Mouse (Mus musculus): Measurements from ENCODE around the gene Gpr19. TPM values are rescaled to one million over a fixed set of nuclear protein-coding genes. Genes with fewer than 3 reads are reported as not detected.
A peak's percentile ranks its signal among the peaks of the same experiment; 100 is the strongest.

Gpr19 gene
- total RNA-seq, 2 experiments from 2014 or later: 3.2 to 4.0 TPM

DNA sequence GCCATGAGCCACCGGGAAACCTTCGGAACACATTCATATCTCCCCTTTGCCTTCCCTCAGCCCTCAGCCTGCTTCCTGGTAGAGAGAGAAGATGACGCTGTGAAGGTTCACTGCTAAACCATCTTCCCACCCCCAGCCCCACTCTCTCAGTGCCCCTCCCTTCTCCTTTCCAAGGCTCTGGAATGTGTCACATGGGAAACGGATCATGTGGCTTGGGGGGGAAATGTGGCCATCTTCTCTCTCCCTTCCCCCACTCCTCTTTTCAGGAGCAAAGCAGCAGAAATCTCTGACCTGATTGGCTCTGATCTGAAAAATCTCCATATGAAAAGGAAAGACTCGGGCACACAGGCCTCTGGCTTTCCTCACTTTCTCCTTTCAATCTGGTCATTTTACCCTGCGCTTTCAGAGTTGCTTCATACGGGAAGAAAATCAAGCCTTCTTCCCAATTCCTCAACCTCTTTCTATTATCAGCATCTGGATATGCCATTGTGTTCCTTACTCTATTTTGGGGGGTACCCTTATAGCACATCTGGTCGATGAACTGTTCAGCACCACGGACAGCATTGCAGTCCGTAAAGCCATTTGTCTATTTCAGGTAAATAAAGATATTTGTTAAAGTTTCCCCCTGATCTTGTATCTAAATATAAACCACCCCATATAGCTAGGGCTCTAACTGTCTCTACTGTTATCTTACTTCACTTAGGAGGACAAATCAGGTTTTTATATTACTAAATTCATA lies 10.5 kb downstream of the Gpr19 start:
- DNase-seq: no peak

DNA sequence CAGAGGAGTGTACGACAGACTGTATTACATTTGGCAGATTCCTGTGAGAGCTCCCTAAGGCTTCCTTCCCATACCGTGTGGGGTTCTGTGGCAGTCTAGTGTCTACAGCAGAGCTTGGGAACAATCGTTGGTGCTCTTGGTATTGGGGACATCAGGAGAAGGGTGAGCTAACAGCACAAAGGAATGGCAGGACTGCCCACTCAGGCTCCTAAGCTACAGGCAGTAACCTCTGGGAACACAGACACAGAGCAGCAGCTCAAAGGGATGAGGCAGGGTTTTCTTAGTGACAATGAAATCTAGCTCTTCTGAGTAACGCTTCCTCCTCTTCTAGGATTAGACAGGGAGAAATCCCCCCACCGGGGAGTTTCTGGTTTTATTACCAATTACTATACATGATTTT lies 11.4 kb downstream of the Gpr19 start:
- DNase-seq: no peak

DNA sequence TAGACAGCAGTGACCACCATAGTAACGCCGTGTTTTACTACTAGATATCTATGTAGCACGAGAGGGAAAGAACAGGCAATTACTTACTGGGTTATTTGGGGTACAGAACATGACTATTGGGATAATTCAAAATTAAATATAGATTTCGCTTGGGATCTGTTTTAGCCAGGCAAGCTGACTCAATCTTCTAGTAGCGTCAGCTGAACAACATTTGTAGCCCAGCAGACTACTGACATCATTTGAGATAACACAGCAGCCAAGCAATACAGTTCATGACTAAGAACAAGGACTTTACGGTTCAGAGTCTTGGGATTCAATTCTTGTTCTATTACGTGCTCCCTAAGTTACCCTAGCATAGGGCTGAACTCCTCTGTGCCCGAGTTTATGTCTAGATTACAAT lies 11.9 kb downstream of the Gpr19 start:
- DNase-seq: no peak

DNA sequence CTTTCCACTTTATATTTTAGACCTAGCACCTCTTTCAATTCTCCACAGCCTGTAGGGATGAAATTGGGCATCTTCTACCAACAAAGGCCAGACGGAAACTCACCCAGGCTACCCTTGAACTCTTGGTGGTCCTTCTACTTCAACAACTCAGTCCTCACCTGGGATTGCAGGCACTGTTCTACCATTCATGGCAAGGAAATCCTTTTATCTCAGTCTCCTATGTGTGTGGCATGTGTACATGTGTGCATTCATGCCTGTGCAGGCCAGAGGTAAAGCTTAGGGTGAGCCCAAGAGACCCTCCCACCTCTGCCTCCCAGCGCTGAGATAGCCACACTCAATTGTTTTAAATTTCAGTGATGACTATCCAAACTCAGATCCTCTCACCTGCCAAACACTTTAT lies 12.9 kb downstream of the Gpr19 start:
- DNase-seq: no peak

DNA sequence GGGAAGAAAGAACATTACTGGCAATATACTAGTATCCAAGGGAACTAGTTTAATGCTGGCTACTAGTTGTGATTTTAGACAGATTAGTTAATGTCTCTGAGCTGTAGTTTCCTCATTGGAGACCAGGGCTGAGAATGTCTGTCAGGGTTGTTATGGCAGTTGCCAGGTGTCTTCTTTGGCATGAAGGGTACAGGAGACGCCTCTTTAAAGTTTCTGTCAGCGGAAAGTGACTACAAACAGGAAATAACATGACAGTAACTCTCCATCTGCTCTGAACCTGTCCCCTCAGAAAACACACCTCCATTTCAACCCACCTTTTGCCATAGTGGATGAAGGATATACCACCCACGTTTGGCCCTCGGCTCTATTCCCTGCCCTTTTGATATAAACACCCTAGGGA lies 14.7 kb downstream of the Gpr19 start:
- DNase-seq: no peak

DNA sequence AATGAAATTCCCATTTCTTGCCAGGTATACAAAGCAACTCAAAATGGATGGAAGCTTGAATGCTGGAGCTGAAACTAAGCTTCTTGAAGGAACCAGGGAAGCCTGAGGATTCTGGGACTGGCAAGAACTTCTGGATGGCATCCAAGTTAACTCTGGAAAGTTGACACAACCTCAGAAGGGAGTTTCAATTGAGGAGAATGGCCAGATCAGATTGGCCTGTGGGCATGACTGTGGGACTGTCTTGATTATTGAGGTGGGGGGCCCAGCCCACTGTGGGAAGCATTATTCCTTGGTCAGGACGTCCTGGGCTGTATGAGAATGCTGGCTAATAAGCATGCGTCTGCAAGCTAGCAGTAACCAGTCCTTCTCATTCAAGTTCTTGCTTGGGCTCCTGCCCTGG lies 18.3 kb downstream of the Gpr19 start:
- no peak for DNase-seq

DNA sequence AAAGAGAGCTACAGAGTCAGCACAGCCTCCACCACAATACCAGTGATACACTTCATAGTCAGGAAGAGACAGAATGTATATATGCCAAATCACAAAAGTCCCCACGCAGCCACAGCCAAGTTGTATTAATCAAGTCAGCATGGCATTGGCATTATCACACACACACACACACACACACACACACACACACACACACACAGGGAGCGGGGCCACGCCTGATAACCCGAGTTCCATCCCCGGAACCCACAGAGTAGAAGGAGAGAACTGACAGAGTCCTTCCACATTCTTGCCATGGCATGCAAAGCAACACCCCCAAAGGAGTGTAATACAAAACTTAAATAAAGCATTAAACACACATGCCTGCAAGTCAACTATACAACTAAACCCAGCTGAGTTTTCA lies 18.8 kb downstream of the Gpr19 start:
- no peak for DNase-seq

DNA sequence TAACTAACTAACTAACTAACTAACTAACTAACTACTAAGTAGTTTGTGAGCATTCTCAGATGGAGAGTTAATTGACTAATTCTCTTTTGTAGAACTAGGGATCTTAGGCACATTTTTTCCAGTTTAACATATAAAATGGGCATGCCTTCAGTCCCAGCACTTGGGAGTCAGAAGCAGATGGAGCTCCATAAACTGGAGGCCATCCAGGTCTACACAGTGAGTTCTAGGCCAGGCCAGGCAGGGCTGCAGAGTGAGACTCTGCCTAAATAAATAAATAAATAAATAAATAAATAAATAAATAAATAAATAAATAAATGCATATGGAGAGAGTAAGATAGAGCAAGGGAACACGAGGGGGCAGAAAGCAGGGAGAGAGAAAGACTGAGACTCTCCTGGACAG lies 20.5 kb downstream of the Gpr19 start:
- DNase-seq: no peak

DNA sequence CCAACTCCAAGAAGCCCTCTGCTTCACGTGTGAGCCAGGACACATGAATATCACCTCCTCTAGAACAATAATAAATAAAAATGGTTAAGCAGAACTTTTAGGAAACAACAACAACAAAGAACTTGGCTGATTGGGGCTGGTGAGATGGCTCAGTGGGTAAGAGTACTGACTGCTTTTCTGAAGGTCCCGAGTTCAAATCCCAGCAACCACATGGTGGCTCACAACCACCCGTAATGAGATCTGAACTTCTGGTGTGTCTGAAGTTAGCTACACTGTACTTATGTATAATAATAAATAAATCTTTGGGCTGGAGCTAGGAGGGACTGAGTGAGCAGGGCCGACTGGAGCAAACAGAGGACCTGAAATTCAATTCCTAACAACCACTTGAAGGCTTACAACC lies 21.1 kb downstream of the Gpr19 start:
- DNase-seq: no peak

DNA sequence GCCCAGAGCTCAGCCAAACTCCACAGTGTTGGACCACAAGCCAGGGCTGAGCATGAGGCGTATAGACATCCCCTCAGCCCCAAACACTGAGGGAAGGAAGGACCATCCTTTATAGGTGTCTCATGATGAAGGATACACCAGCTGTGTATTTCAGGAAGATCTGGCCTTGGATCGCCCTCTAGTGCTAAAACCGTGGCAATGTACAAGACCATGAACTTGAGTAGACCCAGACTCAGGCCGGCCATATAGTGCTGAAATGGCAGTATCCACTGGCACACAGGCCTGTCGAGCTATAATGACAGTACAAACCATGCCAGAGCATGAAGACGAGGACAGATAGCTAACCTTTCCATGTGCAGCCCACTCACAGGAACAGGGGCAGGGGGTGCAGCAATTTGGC lies 21.6 kb downstream of the Gpr19 start:
- DNase-seq: no peak

DNA sequence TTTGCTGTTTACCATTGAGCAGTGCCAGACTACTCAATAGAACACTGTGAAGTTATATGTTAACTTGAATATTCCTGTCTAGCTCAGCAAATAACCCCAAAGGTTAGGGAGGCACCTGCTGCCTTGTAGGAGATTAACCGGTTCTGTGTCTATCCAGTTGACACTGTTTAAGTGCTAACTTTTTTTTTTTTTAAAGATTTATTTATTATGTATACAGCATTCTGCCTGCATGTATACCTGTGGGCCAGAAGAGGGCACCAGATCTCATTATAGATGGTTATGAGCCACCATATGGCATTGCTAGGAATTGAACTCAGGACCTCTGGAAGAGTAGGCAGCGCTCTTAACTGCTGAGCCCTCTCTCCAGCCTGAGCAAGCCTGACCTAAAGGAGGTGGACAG lies 25.4 kb downstream of the Gpr19 start:
- no peak for DNase-seq

DNA sequence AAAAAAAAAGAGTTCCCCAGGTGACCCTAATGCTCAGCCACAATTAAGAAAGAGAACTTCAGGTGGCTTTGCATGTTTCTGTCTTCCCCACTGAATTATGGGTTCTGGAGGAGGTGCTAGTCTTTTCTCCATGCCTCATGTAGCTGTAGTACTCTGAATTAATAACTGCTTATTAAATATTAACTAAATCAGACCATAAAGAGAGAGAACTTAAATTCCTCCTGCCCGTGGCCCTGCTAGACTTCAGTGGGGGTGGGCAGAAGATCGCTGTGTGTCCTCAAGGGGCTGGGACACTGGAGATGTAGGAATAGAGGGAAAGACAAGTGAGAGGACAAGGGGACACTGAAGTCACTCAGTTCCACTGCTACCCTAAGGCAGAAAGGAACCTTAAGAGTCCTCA lies 26.1 kb downstream of the Gpr19 start:
- no peak for DNase-seq

DNA sequence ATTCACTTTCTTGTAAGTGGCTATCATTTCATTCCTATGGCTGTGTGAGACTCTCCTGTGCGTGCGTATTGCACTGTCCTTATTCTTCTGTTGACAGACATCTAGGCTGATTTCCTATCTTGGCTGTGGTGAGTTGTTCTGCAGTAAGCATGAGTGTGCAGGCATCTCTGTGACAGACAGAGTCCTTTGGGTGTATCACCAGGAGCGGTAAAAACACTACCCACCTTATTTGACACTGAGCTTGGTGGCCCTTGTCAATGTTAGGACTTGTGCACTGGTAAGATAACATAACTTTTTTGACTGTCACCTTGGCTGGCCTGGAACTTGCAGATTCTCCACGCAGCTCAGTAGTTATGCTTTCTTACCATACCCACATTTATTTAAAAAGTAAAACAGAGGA lies 27.5 kb downstream of the Gpr19 start:
- no peak for DNase-seq

DNA sequence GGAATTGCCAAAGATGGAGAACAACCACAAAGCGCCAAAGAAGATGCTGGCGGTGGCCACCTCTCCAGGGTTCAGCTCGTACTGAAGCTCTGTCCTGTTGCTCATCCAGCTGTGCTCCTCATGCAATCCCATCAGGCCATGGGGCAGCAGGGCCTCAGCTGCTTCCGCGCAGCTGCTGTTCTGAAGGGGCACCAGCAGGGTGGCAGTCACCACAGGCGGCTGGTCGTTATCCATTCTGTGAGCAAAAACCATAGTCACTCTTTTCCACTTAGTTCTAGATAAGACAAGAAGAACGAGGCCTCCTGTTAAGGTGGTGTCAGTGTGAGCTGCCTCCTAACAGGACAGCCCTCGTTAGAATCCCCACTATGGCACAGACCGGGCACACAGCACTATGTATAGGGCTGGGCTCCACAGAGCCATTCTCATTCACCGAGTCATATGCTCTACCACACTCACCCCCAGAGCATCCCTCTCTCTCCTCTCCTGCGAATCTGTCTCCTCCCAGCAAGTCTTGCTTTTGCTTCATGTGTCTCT lies 28.1 kb downstream of the Gpr19 start:
- DNase-seq: no peak

DNA sequence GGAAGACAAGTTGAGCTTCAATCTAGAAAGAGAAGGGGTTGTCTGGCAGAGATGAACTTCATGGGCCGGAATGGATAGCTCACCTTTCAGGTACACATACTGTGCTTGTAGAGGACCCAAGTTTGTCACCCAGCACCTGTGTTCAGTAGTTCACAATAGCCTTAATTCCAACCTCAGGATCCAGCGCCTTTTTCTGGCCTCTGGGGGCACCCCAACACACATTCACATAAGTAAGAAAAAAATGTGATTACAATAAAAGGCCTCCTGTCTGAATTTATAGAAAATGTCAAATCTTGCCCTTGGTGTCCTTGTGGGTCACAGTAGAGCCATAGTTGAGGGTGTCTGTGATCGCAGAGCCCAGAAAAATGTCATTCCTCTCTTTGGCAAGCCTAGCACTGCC lies 31.1 kb downstream of the Gpr19 start:
- no peak for DNase-seq

DNA sequence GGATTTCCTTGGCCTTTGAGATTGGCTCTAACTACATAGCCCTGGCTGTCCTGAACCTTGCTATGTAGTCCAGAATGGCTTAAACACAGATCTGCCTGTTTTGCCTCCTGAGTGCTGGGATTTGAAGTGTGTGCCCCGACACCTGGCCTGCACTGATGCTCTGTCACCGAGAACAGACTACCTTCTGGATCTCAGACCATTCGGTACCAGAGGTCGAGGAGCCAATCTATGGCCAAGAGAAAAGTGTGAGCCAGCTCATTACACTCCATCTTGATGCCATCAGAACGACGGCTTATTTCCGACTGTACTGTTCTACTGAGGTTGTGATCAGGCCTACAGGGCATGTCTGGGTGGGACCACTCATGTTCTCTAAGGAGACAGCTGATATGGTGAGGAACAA lies 32.3 kb downstream of the Gpr19 start:
- no peak for DNase-seq

DNA sequence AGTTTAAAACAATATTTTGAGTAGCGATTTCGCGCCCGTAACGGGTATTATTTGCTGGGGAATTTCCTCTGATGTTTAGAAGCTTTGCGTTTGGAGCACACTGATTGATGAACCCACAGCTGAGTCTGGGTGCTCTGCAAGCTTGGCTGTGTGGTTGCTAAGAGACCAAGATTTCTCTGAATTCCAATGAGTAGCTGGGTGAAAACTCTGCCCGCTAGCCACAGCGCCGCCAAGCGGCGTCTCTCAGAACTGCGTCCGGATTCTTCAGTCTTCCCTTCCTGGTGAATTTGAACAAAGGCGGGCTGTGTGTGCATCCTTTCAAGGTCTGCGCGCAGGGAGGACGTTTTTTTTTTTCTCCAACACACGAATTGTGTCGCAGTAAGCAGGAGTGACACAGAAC lies 35.2 kb downstream of the Gpr19 start:
- peak; percentile 78 for DNase-seq

DNA sequence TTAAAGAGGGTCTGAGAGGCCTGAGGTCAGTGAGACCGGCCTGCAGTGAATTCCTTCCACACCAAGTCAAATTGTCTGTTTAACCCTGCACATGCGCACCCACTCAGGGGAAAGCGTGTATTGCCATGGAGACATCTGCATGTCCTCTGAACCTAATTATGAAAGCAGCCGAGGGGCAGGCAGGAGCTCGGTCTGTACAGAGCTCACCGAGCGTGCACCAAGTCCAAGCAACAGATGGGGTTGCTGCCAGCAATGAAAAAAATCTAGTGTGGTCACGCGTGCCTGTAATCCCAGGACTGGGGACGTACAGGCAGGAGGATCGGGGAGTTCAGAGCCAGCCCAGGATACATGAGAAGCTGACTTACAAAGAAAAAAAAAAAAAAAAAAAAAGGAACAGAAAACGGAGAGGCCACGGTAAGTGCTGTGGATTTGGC lies 35.7 kb downstream of the Gpr19 start:
- DNase-seq: no peak

DNA sequence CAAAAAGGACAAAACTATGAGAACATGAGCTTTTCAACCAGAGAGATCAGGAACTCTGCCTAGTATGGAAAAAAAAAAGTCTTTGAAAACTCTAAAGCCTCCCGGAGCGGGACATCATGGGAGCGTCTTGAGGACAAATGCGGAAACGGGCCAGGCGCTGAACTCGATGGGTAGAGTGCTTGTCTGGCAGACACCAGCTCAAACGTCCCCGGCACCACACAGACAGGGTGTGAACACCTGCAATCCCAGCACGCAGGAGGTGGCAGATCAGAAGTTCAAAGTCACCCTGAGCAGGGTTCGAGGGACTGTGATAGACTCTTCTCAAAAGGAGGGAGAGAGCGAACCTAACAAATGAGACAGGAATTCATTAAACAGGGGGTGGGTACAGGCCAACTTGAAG lies 37.0 kb downstream of the Gpr19 start:
- no peak for DNase-seq

DNA sequence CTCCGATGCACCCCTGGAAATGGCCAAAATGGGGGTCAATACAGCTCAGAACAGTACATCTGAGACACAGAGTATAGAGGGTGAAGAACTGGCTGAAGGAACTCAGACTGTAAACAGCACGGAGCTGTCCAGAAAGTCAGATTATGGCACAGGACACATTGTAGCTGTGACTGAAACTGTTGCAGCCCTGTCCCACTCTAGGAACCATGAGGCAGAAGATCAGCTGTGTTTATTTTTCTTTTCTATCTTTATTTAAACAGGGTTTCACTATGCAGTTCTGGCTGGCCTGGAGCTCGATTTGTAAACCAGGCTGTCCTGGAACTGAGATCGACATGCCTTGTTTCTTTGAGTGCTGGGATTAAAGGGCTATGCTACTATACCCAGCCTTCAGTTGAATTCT lies 38.1 kb downstream of the Gpr19 start:
- DNase-seq: no peak

DNA sequence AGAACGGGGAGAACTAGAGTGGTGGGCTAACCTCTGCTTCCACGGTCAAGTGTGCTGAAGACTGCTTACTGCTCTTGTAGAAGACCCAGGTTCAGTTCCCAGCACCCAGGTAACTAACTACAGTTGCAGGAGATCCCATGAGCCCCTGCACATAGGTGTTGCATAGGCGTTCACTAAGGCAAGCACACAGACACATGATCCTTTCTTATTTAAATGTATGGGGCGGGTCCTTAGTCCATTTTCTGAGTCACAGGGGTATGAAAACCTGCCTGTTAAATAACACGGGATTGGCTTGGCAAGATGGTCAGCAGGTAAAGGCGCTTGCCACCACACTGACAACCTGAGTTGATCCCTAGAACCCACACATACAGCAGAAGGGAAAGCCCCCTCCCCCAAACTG lies 39.4 kb downstream of the Gpr19 start:
- DNase-seq: no peak

DNA sequence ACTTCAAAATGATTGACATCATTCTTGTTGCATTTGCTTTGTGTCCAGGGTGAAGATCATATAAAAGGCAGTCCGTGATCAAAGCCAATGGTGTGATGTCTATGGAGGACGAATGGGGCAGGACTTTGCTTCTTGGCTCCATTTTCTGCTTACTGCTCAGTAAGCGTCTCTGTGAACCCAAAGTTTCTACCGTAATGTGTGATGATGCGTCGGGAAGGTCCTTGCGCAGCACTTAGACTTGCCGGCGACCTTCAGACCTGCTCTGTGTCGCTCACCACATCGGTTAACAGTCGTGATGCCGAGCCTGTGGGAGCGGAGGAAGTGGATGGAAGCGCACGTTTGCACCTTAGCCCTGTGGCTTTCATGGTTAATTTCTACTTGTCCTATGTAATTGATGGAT lies 42.5 kb downstream of the Gpr19 start:
- DNase-seq: no peak

DNA sequence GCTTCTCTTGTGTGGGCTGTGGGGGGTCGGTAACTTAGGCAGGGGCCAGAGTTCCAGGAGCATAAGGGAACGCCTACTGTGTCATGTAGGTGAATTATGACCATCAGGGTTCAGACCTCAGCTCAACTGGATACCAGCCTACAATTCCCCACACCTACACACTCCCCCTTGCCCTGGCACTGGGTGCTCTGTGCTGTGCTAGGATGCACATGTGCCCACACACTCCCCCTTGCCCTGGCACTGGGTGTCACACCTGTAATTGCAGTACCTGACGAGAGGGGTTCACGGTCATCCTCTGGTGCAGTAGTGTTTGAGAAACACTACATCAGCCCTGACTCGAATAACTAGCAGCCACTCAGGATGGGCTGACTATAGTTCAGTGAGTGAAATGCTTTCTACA lies 43.6 kb downstream of the Gpr19 start:
- no peak for DNase-seq

DNA sequence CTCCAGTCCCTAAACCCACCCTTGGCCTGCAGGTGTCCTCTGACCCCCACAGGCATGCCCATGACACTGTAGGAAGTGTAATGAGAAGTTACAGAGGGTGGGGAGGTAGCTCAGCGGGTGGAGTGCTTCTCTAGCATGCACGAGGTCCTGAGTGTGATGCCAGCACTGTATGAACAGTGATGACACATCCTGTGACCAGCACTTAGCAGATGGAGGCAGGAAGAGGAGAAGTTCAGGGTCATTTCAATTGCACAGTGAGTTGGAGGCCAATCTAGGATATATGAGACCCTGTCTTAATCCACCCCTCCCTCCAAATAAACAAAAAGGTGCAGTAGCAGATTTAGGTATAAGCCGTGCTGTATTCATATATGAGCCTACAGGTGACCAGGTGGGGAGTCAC lies 48.4 kb downstream of the Gpr19 start:
- no peak for DNase-seq

DNA sequence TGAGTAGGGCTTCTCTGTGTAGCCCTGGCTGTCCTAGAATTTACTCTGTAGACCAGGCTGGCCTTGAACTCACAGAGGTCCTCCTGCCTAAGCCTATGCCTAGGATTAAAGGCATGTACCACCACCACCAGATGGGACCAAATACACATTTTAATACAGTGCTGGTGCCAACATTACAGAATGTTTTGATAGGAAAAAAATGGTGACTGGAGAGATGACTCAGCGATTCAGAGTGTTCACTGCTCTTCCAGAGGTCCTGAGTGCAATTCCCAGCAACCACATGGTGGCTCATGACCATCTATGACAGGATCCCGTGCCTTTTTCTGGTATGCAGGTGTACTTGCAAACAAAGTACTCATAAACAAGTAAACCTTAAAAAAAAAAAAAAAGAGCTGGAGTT lies 48.9 kb downstream of the Gpr19 start:
- no peak for DNase-seq

Measured in gastrocnemius, postnatal 25 days (tissue).